Mouse (Mus musculus) brown adipose tissue, adult 24 weeks (tissue): ENCODE results near the gene Pkd1l2. TPM values are rescaled to one million over a fixed set of nuclear protein-coding genes. Genes with fewer than 3 reads are reported as not detected.

ENCODE experiments used
- H3K27ac ChIP-seq: fragments of 200-500 bp; replicated peaks from 2 replicates; pipeline ENCODE4 v1.5.1; 2012; ENCODE audit warnings: low read depth, mild to moderate bottlenecking, low read length
- H3K4me1 ChIP-seq: fragments of 200-500 bp; 2 replicates; pipeline ENCODE4 v1.6.1; 2012; ENCODE audit warnings: low read length, mixed read lengths; ENCODE audit not compliant: control insufficient read depth, insufficient read depth, insufficient read length
- H3K4me3 ChIP-seq: fragments of 200-500 bp; 2 replicates; pipeline ENCODE4 v1.5.1; 2012; ENCODE audit warnings: low read depth, mild to moderate bottlenecking, low read length, moderate library complexity; ENCODE audit not compliant: insufficient read depth
- polyA plus RNA-seq: library from polyadenylated mRNA; stranded (reverse); fragments of >200 nt; gene quantifications from 2 replicates; pipeline ENCODE4 v1.2.4, GENCODE M21; 2012; ENCODE audit not compliant: missing spikeins, insufficient read depth, insufficient read length

Gene Pkd1l2
- polyA plus RNA-seq = not detected in 2 replicates

DNA sequence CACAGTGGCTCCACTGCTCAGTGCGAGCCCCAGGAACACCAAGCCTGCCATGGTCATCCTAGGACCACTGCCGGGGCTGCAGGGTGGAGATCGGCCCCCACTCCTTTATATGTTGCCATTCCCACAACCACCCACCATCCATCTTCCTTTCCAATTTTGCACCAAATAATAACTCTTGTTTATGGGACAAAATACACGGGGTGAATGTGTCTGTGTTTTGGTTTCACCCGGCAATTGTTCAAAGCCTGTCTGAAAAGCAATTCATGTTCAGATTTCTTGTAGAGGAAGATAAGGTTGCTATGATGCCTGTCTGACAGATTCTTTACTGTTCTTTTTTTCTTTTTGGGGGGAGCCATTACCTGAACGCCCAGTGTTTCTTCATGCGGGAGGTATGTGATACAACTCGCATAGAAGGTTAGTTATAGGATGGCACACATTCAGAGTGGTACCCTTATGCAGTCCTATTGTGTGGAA lies at the start of gene Pkd1l2:
Gene Pkd1l2, minus strand, starts transcription at position 51 of the 474 bp plus-strand sequence.
- Histone ChIP-seq H3K27ac (no peak within 1 kb of the TSS), H3K4me3 (no peak within 1 kb of the TSS), H3K4me1 (no peaks in the 10 kb centered on the region)

DNA sequence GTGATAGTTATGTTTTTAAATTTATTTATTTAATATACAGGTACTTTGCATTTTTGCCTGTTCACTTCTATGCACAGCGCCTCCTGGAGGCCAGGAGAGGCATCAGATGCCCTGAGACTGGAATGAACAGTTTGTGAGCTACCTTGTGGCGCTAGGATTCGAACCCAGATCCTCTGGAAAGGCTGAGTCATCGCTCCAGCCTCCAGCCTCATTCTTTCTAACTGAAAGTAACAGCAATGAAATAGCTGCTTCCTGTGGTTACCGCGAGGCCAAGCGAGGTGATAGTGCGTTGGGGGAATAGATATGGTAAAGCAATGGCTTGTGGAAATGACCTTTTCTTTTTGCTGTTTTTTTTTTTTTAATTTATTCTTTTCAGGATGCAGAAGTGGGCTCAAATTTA lies 44.8 kb upstream of the Pkd1l2 start:
- no peak overlapping the region for H3K4me3 ChIP-seq
- no peaks in the 10 kb centered on the region for H3K4me1 ChIP-seq
- H3K27ac ChIP-seq = no peak overlapping the region

DNA sequence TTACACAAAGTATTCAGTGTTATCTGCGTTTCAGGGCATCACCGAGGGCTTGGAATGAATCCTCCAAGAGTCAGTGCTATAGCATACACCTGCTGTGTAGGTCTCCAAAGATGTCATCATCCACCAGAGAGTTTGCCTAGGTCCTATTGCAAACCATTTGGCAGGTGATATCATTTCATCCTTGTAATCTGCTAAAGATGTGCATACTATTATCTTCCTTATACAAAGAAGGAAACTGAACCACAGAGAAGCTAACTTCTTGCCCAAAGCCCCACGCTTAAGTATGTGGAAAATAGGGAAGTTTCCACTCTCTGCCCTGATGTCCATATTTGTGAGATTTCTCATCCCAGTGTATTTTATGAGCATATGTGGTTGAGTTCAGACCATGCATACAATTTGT lies 44.2 kb upstream of the Pkd1l2 start:
- Histone ChIP-seq H3K4me1 (no peaks in the 10 kb centered on the region), H3K27ac (no peak overlapping the region), H3K4me3 (no peak overlapping the region)

DNA sequence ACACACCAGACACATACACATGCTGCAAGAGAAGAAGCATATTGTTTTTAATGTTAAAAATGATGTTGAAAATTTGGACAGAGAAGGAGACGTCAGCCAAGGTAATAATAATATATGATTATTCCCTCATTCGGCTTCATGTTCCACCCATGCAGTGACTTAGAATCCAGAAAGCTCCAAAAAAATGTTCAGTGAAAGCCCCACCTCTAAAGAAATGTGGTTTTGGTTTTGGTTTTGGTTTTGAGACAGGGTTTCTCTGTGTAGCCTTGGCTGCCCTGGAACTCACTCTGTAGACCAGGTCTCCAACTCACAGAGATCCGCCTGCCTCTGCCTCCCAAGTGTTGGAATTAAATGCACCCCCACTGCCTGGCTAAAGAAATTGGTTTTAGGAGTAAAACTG lies 43.6 kb upstream of the Pkd1l2 start:
- H3K27ac ChIP-seq = no peak overlapping the region
- no peak overlapping the region for H3K4me3 ChIP-seq
- no peaks in the 10 kb centered on the region for H3K4me1 ChIP-seq

DNA sequence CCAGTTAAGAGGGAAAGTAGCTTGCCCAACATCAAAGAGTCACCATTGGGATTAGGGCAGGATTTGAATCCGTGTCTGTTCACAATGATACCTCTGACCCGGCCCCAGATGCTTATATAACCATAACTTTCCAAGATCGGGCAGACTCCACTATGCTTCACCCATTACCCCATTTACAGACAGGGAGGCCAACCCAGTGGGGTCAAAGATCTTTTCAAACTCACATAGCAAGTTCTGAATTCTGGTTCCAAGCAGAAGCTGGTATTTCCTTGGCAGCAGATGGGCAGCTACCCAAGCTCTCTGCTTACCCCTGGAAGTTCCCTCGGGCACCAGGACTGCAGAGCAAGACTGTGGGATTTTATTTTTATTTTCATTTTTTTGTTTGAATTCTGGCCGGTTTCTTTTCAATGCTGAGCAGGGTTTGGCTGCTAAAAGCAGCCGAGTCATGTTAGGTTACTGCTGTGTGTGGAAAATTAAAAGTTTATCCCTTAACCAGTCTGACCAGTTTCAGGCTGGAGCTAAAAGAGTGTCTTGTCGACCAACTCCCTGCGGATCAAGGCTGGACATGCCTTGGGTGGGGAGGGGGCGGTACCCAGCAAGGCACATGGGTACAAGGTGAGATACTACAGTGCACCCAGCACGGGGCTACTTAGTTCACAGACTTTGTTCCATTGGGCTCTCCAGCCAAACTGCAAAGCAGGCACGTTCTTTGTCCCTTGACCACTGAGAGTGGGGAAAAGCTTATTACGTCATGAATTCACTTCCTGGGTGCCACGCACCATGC lies 41.8 kb upstream of the Pkd1l2 start:
- no peak overlapping the region for H3K4me3 ChIP-seq
- no peaks in the 10 kb centered on the region for H3K4me1 ChIP-seq
- no peak overlapping the region for H3K27ac ChIP-seq

DNA sequence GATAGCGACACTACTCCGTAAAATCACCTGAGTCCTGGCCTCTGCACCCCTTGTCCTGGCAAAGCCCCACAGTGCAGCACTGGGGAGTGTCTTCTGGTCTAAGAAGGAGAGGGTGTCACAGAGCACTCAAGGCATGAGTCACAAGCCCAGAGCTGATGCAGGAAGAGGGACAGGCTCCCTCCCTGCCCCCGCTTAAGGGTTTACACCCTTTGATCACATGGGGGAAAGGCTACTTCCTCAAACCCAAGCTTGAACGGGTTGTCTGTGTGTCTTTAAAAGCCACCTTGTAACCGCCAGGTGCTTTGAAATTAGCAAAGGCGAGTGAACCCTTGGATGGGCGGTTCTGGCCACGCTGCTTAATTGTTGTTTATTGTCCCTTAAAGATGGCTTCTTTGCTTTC lies 39.0 kb upstream of the Pkd1l2 start:
- Histone ChIP-seq H3K27ac (no peak overlapping the region), H3K4me3 (no peak overlapping the region)

DNA sequence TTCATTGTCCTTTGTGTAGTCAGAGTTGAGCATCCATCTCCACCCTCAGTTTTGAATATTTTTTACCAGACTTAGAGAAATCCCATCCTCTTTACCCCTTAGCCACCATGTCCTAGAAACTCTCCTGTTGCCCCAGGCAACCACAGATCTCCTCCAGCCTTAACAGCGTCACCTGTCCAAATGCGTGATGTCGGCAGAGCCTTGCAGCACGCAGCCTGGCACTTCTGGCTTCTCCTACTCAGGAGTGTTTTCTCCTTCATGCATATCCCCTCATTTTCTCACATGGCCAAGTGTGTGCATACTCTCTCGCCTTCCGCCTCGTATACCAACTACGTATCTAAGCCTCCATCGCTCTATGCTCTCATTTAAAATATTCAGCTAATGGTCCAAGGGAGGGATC lies 36.2 kb upstream of the Pkd1l2 start:
- Histone ChIP-seq H3K27ac (no peak overlapping the region), H3K4me3 (no peak overlapping the region), H3K4me1 (no peaks in the 10 kb centered on the region)

More for the DNA sequence above, 39.0 kb upstream of the Pkd1l2 start:
- H3K4me1 ChIP-seq = no peaks in the 10 kb centered on the region

DNA sequence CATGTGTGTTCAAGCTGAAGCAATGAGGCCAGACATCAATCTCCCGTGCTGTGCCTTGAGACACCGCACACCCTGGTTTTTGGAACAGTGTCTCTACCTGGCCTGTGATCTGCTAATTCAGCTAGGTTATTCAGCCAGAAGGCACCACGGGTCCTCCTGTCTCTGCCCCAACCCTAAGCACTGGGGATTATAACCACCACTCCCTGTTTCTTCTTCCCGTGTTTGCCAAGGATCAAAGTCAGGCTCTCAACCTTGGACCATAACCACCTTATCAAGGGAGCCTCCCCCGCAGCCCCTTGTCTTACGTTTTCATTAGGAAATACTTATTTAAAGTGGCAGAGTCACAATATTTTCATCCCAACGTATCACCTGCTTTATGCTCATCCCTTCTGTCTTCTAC lies 34.3 kb upstream of the Pkd1l2 start:
- H3K27ac ChIP-seq = no peak overlapping the region
- H3K4me1 ChIP-seq = no peaks in the 10 kb centered on the region
- no peak overlapping the region for H3K4me3 ChIP-seq

DNA sequence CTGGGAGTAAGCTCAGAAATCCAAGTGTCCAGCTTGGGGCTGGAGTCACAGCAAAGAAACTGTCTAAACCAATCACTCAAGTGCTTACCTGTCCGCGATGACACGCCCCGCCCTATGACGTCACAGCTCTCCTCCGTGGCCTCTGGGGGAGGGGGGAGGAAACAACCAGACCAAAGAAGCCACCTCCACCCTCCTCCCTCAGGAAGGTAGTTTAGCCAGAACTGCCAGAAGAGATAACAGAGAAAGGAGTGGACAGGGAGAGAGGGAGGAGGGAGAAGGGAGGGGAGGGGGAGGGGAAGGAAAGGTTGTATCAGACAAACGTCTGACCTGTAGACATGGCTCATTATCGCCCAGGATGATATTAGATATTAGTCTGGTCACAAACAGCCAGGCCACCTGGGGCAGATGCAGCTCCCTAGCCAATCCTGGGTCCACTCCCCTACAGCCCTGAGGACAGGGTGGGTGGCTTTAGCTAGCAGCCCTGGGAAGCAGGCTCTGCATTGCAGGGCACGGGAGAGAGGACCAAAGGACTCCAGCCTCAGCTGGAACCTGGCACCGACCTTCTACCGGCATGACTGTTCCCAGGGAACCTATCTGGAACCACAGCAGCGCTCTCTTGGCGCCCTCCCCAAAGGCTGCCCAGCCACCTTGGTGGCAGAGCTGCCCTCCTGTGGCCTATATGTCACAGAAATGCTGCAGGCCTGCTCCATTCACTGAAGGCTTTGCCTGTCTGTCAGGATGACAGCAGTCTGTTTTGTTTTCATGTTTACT lies 33.6 kb upstream of the Pkd1l2 start:
- no peak overlapping the region for H3K4me3 ChIP-seq
- H3K4me1 ChIP-seq = no peaks in the 10 kb centered on the region
- H3K27ac ChIP-seq = no peak overlapping the region

DNA sequence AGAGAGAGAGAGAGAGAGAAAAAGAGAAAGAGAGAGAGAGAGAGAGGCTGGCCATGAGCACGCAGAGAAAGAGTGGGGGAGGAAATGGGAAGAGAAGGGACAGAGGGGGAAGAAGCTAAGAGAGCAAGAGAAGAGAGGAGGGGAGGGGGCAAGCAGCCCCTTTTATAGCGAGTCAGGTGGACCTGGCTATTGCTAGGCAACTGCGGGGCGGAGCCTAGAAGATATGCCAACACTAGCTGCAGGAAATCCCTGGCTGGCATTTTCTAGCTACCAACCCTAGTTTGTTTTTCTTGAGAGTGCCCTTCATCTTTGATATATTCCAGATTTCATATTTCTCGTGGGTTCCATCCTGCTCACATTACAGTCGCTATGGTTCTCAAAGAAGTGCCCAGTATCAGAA lies 32.8 kb upstream of the Pkd1l2 start:
- Histone ChIP-seq H3K4me3 (no peak overlapping the region), H3K27ac (no peak overlapping the region)

DNA sequence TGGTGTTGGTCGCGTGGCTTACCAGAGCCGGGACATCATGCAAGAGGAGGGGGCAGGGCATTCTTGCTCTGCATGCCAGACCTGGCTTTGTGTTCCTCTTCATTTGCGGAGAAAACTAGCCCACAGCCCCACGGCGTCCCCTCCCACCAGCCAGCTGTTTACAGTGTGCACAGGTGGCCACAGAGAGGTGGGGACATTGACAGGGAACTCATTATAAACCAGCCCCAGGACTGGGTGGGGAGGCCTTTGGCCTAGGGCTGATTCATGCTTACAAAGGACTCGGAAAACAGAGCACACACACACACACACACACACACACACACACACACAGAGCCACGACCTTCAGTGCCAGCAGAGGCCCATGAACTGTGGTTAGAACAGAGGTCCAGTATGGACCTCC lies 30.0 kb upstream of the Pkd1l2 start:
- Histone ChIP-seq H3K27ac (no peak overlapping the region), H3K4me3 (no peak overlapping the region), H3K4me1 (no peaks in the 10 kb centered on the region)

More for the DNA sequence above, 32.8 kb upstream of the Pkd1l2 start:
- no peaks in the 10 kb centered on the region for H3K4me1 ChIP-seq

DNA sequence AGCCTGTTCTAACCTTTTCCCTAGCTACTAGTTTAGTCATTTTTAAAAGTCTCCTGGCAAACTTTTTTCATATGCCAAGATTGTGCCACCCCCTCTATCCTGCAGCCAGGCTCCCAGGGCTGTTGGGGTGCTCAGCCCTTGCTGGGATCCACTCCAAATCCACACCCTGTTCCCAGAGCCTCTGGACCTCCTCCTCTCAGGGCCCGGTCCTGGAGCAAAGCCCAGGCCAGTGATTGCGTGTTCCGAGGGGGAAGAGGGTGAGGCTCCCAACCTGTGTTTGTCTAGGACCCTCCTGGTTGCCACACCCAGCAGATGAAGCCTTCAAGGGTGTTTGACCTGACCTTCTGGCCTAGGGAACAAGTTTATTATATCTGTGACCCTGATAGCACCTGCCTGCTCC lies 29.4 kb upstream of the Pkd1l2 start:
- no peak overlapping the region for H3K4me3 ChIP-seq

DNA sequence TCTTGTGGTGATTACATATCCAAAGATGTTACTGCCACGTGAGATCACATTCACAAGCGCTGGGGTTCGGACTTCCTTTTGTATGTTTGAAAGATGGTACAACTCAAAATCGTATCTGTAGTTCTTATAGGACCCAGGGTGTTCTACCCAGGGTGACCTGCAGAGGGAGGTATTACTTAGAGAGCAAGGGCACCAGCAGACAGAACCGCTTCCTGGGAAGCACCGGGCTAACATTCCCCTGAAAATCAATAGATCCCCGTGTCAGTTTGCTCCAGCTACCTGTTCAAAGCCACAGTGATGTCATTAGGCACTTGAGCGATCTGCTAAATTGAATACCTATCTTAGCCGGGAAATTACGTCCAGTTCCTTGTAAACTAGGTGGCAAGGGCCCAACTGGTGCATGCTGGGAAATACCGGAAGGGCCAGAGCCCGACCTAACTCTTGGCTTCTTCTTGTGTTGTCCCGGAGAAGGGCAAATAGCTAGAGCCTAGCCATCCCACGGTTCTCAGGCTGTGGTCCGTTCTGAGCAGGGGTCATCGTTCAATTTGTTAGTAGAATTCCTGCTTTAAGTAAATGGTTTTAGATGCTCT lies 27.6 kb upstream of the Pkd1l2 start:
- H3K4me3 ChIP-seq = peak overlapping the region; percentile 41
- no peak overlapping the region for H3K27ac ChIP-seq
- H3K4me1 ChIP-seq = no peaks in the 10 kb centered on the region

More for the DNA sequence above, 29.4 kb upstream of the Pkd1l2 start:
- H3K27ac ChIP-seq = no peak overlapping the region
- H3K4me1 ChIP-seq = no peaks in the 10 kb centered on the region

DNA sequence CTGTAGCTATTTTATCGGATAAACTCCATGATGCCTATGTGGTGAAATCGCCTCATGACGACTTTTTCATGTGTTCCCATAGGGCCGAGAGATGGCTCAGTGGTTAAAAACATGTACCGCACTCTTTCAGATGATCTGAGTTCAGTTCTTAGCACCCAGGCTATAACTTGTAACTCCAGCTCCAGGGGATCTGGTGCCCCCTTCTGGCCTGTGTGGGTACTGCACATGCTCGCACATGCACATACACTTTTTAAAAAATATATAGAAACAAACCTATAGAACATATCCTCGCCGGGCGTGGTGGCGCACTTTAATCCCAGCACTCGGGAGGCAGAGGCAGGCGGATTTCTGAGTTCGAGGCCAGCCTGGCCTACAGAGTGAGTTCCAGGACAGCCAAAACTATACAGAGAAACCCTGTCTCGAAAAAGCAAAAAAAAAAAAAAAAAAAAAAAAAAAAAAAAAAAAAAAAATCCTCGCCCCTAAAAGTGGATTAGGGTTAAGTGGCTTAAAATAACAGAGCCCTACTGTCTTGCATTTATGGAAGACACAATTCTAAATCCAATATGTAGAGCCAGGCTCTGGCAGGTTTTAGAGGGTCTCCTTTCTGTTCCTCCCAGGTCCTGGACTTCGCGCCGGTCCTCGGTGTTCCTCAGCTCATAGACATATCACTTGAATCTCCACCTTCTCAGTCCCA lies 26.9 kb upstream of the Pkd1l2 start:
- no peak overlapping the region for H3K27ac ChIP-seq
- no peak overlapping the region for H3K4me3 ChIP-seq
- H3K4me1 ChIP-seq = no peaks in the 10 kb centered on the region

DNA sequence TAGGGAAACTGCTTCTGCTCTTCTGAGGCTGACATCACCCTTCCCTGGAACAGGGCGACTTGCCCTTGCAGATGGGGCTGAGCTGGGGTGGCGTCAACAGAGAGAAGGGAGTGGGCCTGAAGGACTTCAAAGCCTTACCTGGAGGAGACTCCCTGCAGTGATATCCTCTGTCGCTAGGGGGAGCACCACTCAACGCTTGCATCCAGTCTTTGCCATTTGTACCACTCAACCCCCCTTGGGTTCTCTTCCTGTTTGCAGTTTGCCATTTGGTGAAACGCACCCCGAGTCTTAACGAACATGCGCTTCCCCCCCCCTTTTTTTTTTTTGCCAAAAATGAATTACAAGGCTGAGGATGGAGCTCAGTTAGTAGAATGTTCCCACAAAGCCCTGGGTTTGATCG lies 25.3 kb upstream of the Pkd1l2 start:
- no peaks in the 10 kb centered on the region for H3K4me1 ChIP-seq
- H3K27ac ChIP-seq = no peak overlapping the region
- H3K4me3 ChIP-seq = no peak overlapping the region
